24 mouse cellular contexts compared by ENCODE assay signal in the genomic region with DNA sequence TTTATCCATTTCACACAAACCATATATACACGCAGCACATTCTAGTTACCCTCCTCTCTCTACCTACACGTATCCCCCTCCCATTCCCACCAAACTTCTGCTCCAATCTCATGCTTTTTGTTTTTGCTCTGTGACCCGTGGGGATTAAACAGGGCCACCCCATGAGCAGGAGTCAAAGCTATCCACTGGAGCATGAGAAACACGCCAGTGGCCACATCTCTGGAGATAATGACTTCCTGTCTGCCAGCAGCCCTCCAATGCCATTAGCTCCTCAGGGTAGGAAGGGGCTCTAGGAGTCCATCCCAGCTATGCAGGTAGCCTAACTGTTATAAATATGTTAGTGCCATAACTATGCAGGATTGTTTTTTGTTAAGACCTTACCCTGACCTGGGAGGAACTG.
DNase-seq lines count a peak whose midpoint lies in the region; ATAC-seq and TF ChIP-seq lines count a peak whose summit lies in the region.
"Had no signal": no experiment of that assay in that cellular context is flagged by ENCODE, and none has a peak within 500 bp of the region (broad histone marks: within the 10 kb centered on the region; RNA-seq: fewer than 3 reads in every experiment).

No protein-coding gene starts in this region.

- H3K4me3 ChIP-seq in forebrain, embryonic 12.5 days (replicated peaks): no peak overlapping the region
- H3K4me3 ChIP-seq in forebrain, postnatal 0 days (ENCODE audit: low read depth, low read length): no peak overlapping the region
- no peak overlapping the region for H3K4me3 ChIP-seq in midbrain, embryonic 11.5 days (ENCODE audit: low read depth, low read length)
- H3K4me3 ChIP-seq in midbrain, embryonic 16.5 days (ENCODE audit: low read depth, low read length): no peak overlapping the region
- H3K4me3 ChIP-seq in midbrain, embryonic 15.5 days: no peak overlapping the region
- H3K4me3 ChIP-seq: embryonic facial prominence, embryonic 15.5 days; forebrain, embryonic 13.5 days; gastrocnemius, adult 2 months; heart, embryonic 12.5 days; limb, embryonic 15.5 days had no signal

- no peaks in the 10 kb centered on the region for H3K36me3 ChIP-seq in forebrain, embryonic 12.5 days (replicated peaks)
- no peaks in the 10 kb centered on the region for H3K36me3 ChIP-seq in forebrain, postnatal 0 days (ENCODE audit: insufficient read depth)
- no peaks in the 10 kb centered on the region for H3K36me3 ChIP-seq in midbrain, embryonic 11.5 days (ENCODE audit: control insufficient read depth, insufficient read depth, low read length)
- H3K36me3 ChIP-seq in midbrain, embryonic 16.5 days (ENCODE audit: control insufficient read depth, insufficient read depth, low read length): no peaks in the 10 kb centered on the region
- H3K36me3 ChIP-seq in midbrain, embryonic 15.5 days (replicated peaks): no peaks in the 10 kb centered on the region
- H3K36me3 ChIP-seq: embryonic facial prominence, embryonic 15.5 days; G1E; heart, embryonic 12.5 days; limb, embryonic 15.5 days had no signal

- H3K27me3 ChIP-seq in forebrain, embryonic 12.5 days: no peaks in the 10 kb centered on the region
- no peaks in the 10 kb centered on the region for H3K27me3 ChIP-seq in forebrain, postnatal 0 days (ENCODE audit: insufficient read depth, low read length)
- no peaks in the 10 kb centered on the region for H3K27me3 ChIP-seq in midbrain, embryonic 11.5 days (ENCODE audit: control insufficient read depth, insufficient read depth, low read length)
- H3K27me3 ChIP-seq in midbrain, embryonic 16.5 days (ENCODE audit: control insufficient read depth, insufficient read depth, low read depth, low read length): no peaks in the 10 kb centered on the region
- H3K27me3 ChIP-seq in midbrain, embryonic 15.5 days (replicated peaks): no peaks in the 10 kb centered on the region
- H3K27me3 ChIP-seq: embryonic facial prominence, embryonic 15.5 days; forebrain, embryonic 13.5 days; heart, embryonic 12.5 days; limb, embryonic 15.5 days had no signal

- ATAC-seq in forebrain, embryonic 12.5 days (ENCODE audit: low FRiP score): peak; percentile 53
- ATAC-seq in forebrain, postnatal 0 days: no peak
- ATAC-seq in midbrain, embryonic 11.5 days (ENCODE audit: low FRiP score): peak; percentile 79
- ATAC-seq in midbrain, embryonic 16.5 days: no peak
- peak; percentile 52; the same call in 1 of the 2 replicates for ATAC-seq in midbrain, embryonic 15.5 days (replicated peaks)
- no peak for ATAC-seq in frontal cortex, adult (ENCODE audit: low TSS enrichment)
- ATAC-seq: forebrain, embryonic 13.5 days; hindbrain, embryonic 16.5 days; intestine, embryonic 16.5 days; lung, postnatal 0 days had no signal

- H3K9ac ChIP-seq in forebrain, embryonic 12.5 days: no peak overlapping the region
- H3K9ac ChIP-seq in forebrain, postnatal 0 days: no peak overlapping the region
- H3K9ac ChIP-seq in midbrain, embryonic 11.5 days (ENCODE audit: low read length): no peak overlapping the region
- no peak overlapping the region for H3K9ac ChIP-seq in midbrain, embryonic 16.5 days (ENCODE audit: low read depth, low read length)
- no peak overlapping the region for H3K9ac ChIP-seq in midbrain, embryonic 15.5 days
- H3K9ac ChIP-seq: embryonic facial prominence, embryonic 15.5 days; forebrain, embryonic 13.5 days; heart, embryonic 12.5 days; limb, embryonic 15.5 days had no signal

- DNase-seq in forebrain, postnatal 0 days: no peak
- DNase-seq in midbrain, embryonic 11.5 days (ENCODE audit: low spot score, missing footprints): peak; percentile 56
- DNase-seq in embryo, embryonic 11 days: peak; percentile 23
- no peak for DNase-seq in frontal cortex, postnatal 36 days (ENCODE audit: low spot score in 2 of 2)
- DNase-seq: adrenal gland, postnatal 14 days; cerebellum, adult 18-20 months; cerebellum, postnatal 36 days; gastrocnemius, adult 2 months; heart, postnatal 14 days; kidney, postnatal 36 days; right cerebral cortex, postnatal 4 days had no signal

- H3K4me1 ChIP-seq in forebrain, embryonic 12.5 days: peaks cover 5% of the 10 kb centered on the region; the same call in 1 of the 2 replicates
- no peaks in the 10 kb centered on the region for H3K4me1 ChIP-seq in forebrain, postnatal 0 days (ENCODE audit: insufficient read depth)
- H3K4me1 ChIP-seq in midbrain, embryonic 11.5 days (ENCODE audit: control insufficient read depth, insufficient read depth, low read length): no peaks in the 10 kb centered on the region; the same call in 1 of the 2 replicates
- H3K4me1 ChIP-seq in midbrain, embryonic 16.5 days (ENCODE audit: control insufficient read depth, insufficient read depth, low read length): 0 out of 2 replicates have a peak, but pooled peaks cover 2% of the 10 kb centered on the region
- H3K4me1 ChIP-seq in midbrain, embryonic 15.5 days: no peaks in the 10 kb centered on the region
- H3K4me1 ChIP-seq: embryonic facial prominence, embryonic 15.5 days; forebrain, embryonic 13.5 days; heart, embryonic 12.5 days; limb, embryonic 15.5 days had no signal

- no peak overlapping the region for H3K4me2 ChIP-seq in forebrain, embryonic 12.5 days
- H3K4me2 ChIP-seq in forebrain, postnatal 0 days (ENCODE audit: low read depth): no peak overlapping the region
- no peak overlapping the region for H3K4me2 ChIP-seq in midbrain, embryonic 11.5 days
- no peak overlapping the region for H3K4me2 ChIP-seq in midbrain, embryonic 16.5 days (ENCODE audit: low read length)
- no peak overlapping the region for H3K4me2 ChIP-seq in midbrain, embryonic 15.5 days
- H3K4me2 ChIP-seq: embryonic facial prominence, embryonic 15.5 days; forebrain, embryonic 13.5 days; heart, embryonic 12.5 days; limb, embryonic 15.5 days had no signal

- no peaks in the 10 kb centered on the region for H3K9me3 ChIP-seq in forebrain, embryonic 12.5 days
- H3K9me3 ChIP-seq in forebrain, postnatal 0 days (ENCODE audit: low read length): no peaks in the 10 kb centered on the region
- no peaks in the 10 kb centered on the region for H3K9me3 ChIP-seq in midbrain, embryonic 11.5 days (ENCODE audit: control insufficient read depth, low read length)
- no peaks in the 10 kb centered on the region for H3K9me3 ChIP-seq in midbrain, embryonic 16.5 days (replicated peaks; ENCODE audit: control insufficient read depth, low read length, poor library complexity, severe bottlenecking)
- H3K9me3 ChIP-seq in midbrain, embryonic 15.5 days: no peaks in the 10 kb centered on the region
- H3K9me3 ChIP-seq: embryonic facial prominence, embryonic 15.5 days; forebrain, embryonic 13.5 days; G1E; heart, embryonic 12.5 days; limb, embryonic 15.5 days had no signal

- H3K27ac ChIP-seq in forebrain, embryonic 12.5 days: no peak overlapping the region
- no peak overlapping the region for H3K27ac ChIP-seq in forebrain, postnatal 0 days (ENCODE audit: low read depth, low read length)
- H3K27ac ChIP-seq in midbrain, embryonic 11.5 days (ENCODE audit: low read depth, low read length): no peak overlapping the region
- no peak overlapping the region for H3K27ac ChIP-seq in midbrain, embryonic 16.5 days (ENCODE audit: low read length)
- no peak overlapping the region for H3K27ac ChIP-seq in midbrain, embryonic 15.5 days
- H3K27ac ChIP-seq: embryonic facial prominence, embryonic 15.5 days; forebrain, embryonic 13.5 days; gastrocnemius, adult 2 months; limb, embryonic 15.5 days; stomach, postnatal 0 days had no signal

- 8% methylated on average over 4 of the region's 4 CpGs for WGBS in forebrain, embryonic 12.5 days
- WGBS in forebrain, postnatal 0 days: 15% methylated on average over 4 of the region's 4 CpGs
- 22% methylated on average over 4 of the region's 4 CpGs for WGBS in midbrain, embryonic 11.5 days
- 14% methylated on average over 4 of the region's 4 CpGs for WGBS in midbrain, embryonic 16.5 days
- WGBS in midbrain, embryonic 15.5 days: 21% methylated on average over 4 of the region's 4 CpGs

- no peak for TF ChIP-seq CTCF in forebrain, postnatal 0 days (IDR thresholded peaks at IDR 0.05; ENCODE audit: low read depth)

Comparison
In these comparisons a context has a peak if more than half of its experiments do, and no peak if none do; other contexts are left out.
1. ATAC-seq: peak in forebrain, embryonic 12.5 days (single experiment), midbrain, embryonic 11.5 days (single experiment) and midbrain, embryonic 15.5 days (single experiment); none in forebrain, postnatal 0 days (single experiment), midbrain, embryonic 16.5 days (single experiment) and frontal cortex, adult (single experiment).
2. DNase-seq: peak in midbrain, embryonic 11.5 days (single experiment) and embryo, embryonic 11 days (single experiment); none in forebrain, postnatal 0 days (single experiment) and frontal cortex, postnatal 36 days (0 of 2).